Mouse (Mus musculus): ENCODE measurements around the gene Aldh3b1. TPM values are rescaled to one million over a fixed set of nuclear protein-coding genes. Genes with fewer than 3 reads are reported as not detected.
A peak's percentile ranks its signal among the peaks of the same experiment; 100 is the strongest.

Gene Aldh3b1
- polyA plus RNA-seq, 2 experiments, result 1.8 to 2.6 TPM

DNA sequence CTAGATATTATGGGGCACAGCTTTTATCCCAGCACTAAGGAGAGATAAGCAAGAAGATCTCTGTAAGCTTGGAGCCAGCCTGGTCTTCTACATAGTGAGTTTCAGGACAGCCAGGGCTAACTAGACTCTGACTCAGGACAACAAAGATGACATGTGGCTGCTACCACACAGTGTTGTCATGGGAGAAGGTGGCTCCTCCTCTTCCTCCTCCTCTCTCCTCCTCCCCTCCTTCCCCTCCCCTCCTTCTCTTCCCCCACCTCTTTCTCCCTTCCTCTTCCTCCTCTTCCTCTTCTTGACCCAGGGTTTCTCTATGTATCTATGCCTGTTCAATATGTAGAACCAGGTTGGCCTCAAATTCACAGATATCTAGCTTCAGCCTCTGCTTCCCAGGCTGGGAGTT is 21.9 kb upstream of the Aldh3b1 start:
- no peak for DNase-seq (ENCODE audit: low spot score)
- H3K9ac ChIP-seq (ENCODE audit: low read depth, low read length, severe bottlenecking), result no peak overlapping the region
- no peak for TF ChIP-seq POLR2A (IDR thresholded peaks at IDR 0.05; ENCODE audit: borderline replicate concordance, extremely low read depth, insufficient read depth, insufficient read length)
- no peak for ATAC-seq (ENCODE audit: low FRiP score, low read depth)
- H3K27me3 ChIP-seq (ENCODE audit: control insufficient read depth, insufficient read depth, low read length), result no peaks in the 10 kb centered on the region
- H3K4me2 ChIP-seq (replicated peaks; ENCODE audit: low read depth, low read length, severe bottlenecking), result no peak overlapping the region
- no peaks in the 10 kb centered on the region for H3K9me3 ChIP-seq (ENCODE audit: control insufficient read depth, low read length)
- H3K4me3 ChIP-seq (replicated peaks; ENCODE audit: low read length), result no peak overlapping the region
- H3K27ac ChIP-seq (replicated peaks; ENCODE audit: low read depth, low read length), result no peak overlapping the region
- no peaks in the 10 kb centered on the region for H3K4me1 ChIP-seq (ENCODE audit: control insufficient read depth, insufficient read depth, low read length)
- no peaks in the 10 kb centered on the region for H3K36me3 ChIP-seq (ENCODE audit: control insufficient read depth, insufficient read depth, low read length)

DNA sequence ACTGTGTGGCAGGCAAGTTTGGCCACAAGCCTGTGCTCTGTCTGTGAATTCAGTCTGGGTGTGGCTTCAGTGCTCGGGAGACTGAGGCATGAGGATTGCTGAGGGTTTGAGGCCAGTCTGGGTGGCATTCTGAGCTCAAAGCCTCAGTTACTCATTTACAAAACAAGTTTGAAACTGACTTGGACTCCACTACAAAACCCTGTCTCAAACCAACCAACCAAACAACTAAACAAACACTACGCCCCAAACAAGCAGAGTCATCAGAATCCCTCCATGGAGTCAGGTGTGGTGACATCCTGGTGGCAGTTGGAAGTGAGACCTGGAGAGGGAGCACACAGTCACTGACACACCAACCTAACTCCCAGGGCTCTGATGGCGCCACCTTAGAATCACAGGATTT is 20.7 kb upstream of the Aldh3b1 start:
- H3K4me2 ChIP-seq (replicated peaks; ENCODE audit: low read depth, low read length, severe bottlenecking), result no peak overlapping the region
- no peak overlapping the region for H3K9ac ChIP-seq (ENCODE audit: low read depth, low read length, severe bottlenecking)
- no peak overlapping the region for H3K4me3 ChIP-seq (replicated peaks; ENCODE audit: low read length)
- no peak for DNase-seq (ENCODE audit: low spot score)
- WGBS, result 82% methylated on average over 3 of the region's 3 CpGs
- H3K27ac ChIP-seq (replicated peaks; ENCODE audit: low read depth, low read length), result no peak overlapping the region
- H3K9me3 ChIP-seq (ENCODE audit: control insufficient read depth, low read length), result no peaks in the 10 kb centered on the region
- H3K4me1 ChIP-seq (ENCODE audit: control insufficient read depth, insufficient read depth, low read length), result no peaks in the 10 kb centered on the region
- H3K27me3 ChIP-seq (ENCODE audit: control insufficient read depth, insufficient read depth, low read length), result no peaks in the 10 kb centered on the region
- H3K36me3 ChIP-seq (ENCODE audit: control insufficient read depth, insufficient read depth, low read length), result no peaks in the 10 kb centered on the region
- no peak for TF ChIP-seq POLR2A (IDR thresholded peaks at IDR 0.05; ENCODE audit: borderline replicate concordance, extremely low read depth, insufficient read depth, insufficient read length)
- ATAC-seq (ENCODE audit: low FRiP score, low read depth), result no peak

DNA sequence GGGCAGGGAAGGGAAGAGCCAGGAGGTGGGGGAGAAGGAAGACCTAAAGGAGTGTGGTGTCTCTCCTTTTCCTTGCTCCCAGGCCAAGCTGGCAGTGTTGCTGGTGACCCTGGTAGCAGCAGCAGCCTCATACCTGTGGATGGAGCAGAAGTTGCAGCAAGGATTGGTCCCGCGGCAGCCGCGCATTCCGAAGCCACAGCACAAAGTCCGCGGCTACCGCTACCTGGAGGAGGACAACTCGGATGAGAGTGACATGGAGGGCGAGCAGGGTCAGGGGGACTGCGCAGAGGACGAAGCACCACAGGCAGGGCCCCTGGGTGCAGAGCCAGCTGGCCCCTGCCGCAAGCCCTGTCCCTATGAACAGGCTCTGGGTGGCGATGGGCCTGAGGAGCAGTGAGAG is 18.9 kb upstream of the Aldh3b1 start:
- DNase-seq (ENCODE audit: low spot score) (no peak), ATAC-seq (ENCODE audit: low FRiP score, low read depth) (no peak)
- H3K4me3 ChIP-seq (replicated peaks; ENCODE audit: low read length), result no peak overlapping the region
- H3K27ac ChIP-seq (replicated peaks; ENCODE audit: low read depth, low read length), result no peak overlapping the region
- no peak overlapping the region for H3K4me2 ChIP-seq (replicated peaks; ENCODE audit: low read depth, low read length, severe bottlenecking)
- H3K9ac ChIP-seq (ENCODE audit: low read depth, low read length, severe bottlenecking), result no peak overlapping the region
- whole genome bisulfite sequencing, result 69% methylated on average over 14 of the region's 14 CpGs
- no peaks in the 10 kb centered on the region for H3K4me1 ChIP-seq (ENCODE audit: control insufficient read depth, insufficient read depth, low read length)
- H3K9me3 ChIP-seq (ENCODE audit: control insufficient read depth, low read length), result no peaks in the 10 kb centered on the region
- H3K27me3 ChIP-seq (ENCODE audit: control insufficient read depth, insufficient read depth, low read length), result no peaks in the 10 kb centered on the region
- H3K36me3 ChIP-seq (ENCODE audit: control insufficient read depth, insufficient read depth, low read length), result no peaks in the 10 kb centered on the region
- TF ChIP-seq POLR2A (IDR thresholded peaks at IDR 0.05; ENCODE audit: borderline replicate concordance, extremely low read depth, insufficient read depth, insufficient read length), result no peak

DNA sequence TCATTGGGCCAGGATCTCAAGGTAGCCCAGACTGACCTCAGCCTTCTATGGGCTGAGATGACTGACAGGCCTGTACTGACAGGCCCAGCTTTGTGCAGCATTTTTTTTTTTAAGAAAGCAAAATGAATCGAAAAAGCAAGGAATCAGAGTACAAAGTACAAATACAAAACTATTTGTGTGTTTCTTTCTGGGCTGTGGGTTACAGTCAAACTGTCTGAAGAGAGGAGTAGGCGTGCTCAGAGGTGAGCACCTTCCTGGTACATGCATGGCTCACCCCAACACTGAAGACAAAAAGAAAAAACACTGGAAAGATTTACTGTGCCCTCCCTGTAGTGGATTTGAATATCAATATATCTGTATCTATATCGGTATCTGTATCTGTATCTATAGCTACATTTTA is 18.2 kb upstream of the Aldh3b1 start:
- Histone ChIP-seq H3K27ac (replicated peaks; ENCODE audit: low read depth, low read length) (no peak overlapping the region), H3K4me3 (replicated peaks; ENCODE audit: low read length) (no peak overlapping the region), H3K36me3 (ENCODE audit: control insufficient read depth, insufficient read depth, low read length) (no peaks in the 10 kb centered on the region), H3K9ac (ENCODE audit: low read depth, low read length, severe bottlenecking) (no peak overlapping the region), H3K4me2 (replicated peaks; ENCODE audit: low read depth, low read length, severe bottlenecking) (no peak overlapping the region), H3K27me3 (ENCODE audit: control insufficient read depth, insufficient read depth, low read length) (no peaks in the 10 kb centered on the region), H3K9me3 (ENCODE audit: control insufficient read depth, low read length) (no peaks in the 10 kb centered on the region), H3K4me1 (ENCODE audit: control insufficient read depth, insufficient read depth, low read length) (peaks cover 4% of the 10 kb centered on the region; the same call in 1 of the 2 replicates)
- ATAC-seq (ENCODE audit: low FRiP score, low read depth) (no peak), DNase-seq (ENCODE audit: low spot score) (no peak)
- 72% methylated on average over 3 of the region's 3 CpGs for WGBS
- no peak for TF ChIP-seq POLR2A (IDR thresholded peaks at IDR 0.05; ENCODE audit: borderline replicate concordance, extremely low read depth, insufficient read depth, insufficient read length)

DNA sequence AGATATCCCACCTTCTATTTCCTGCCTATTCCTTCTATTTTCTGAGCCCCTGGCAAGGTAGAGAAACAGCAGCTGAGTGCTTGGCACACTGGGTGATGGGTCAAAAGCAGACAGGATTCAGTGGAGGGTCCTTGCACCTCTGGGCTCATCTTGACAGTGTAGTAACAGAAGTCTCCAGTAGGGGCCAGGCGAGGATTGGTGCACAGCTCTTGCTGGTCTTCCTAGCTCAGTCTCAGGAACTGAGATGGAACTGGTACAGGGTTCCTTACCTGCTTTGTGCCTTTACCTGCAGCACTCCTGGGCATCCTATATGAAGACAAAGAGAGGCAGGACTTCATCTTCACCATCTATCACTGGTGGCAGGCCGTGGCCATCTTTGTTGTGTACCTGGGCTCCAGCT is 17.1 kb upstream of the Aldh3b1 start:
- Histone ChIP-seq H3K36me3 (ENCODE audit: control insufficient read depth, insufficient read depth, low read length) (no peaks in the 10 kb centered on the region), H3K9me3 (ENCODE audit: control insufficient read depth, low read length) (no peaks in the 10 kb centered on the region), H3K4me3 (replicated peaks; ENCODE audit: low read length) (no peak overlapping the region), H3K4me2 (replicated peaks; ENCODE audit: low read depth, low read length, severe bottlenecking) (no peak overlapping the region), H3K27me3 (ENCODE audit: control insufficient read depth, insufficient read depth, low read length) (no peaks in the 10 kb centered on the region), H3K27ac (replicated peaks; ENCODE audit: low read depth, low read length) (no peak overlapping the region), H3K4me1 (ENCODE audit: control insufficient read depth, insufficient read depth, low read length) (peaks cover 4% of the 10 kb centered on the region; the same call in 1 of the 2 replicates), H3K9ac (ENCODE audit: low read depth, low read length, severe bottlenecking) (no peak overlapping the region)
- DNase-seq (ENCODE audit: low spot score) (peak; percentile 52), ATAC-seq (ENCODE audit: low FRiP score, low read depth) (peak; percentile 67; the same call in 1 of the 2 replicates)
- TF ChIP-seq POLR2A (IDR thresholded peaks at IDR 0.05; ENCODE audit: borderline replicate concordance, extremely low read depth, insufficient read depth, insufficient read length), result no peak
- WGBS, result 14% methylated on average over 2 of the region's 2 CpGs

Measured in limb, embryonic 14.5 days (tissue).